Mouse (Mus musculus): ENCODE measurements around the gene Sult2a8. TPM values are rescaled to one million over a fixed set of nuclear protein-coding genes. Genes with fewer than 3 reads are reported as not detected.
"Not testable (repeated sequence)": the region's sequence is repeated elsewhere in the genome, so short reads cannot be mapped to it uniquely, and the experiment has no call there.

Sult2a8 gene
- polyA plus RNA-seq (2012; ENCODE audit: insufficient read depth, insufficient read length, low replicate concordance, missing spikeins) = not detected in 2 replicates

GRCm38 (mm10) chr7:14446534-14446933 is at the start of gene Sult2a8:
TSS of gene Sult2a8 (minus strand) at chr7:14446769.
- no peak within 1 kb of the TSS for H3K4me3 ChIP-seq (ENCODE audit: insufficient read depth, low read depth, low read length)
- H3K4me1 ChIP-seq (ENCODE audit: control insufficient read depth, insufficient read depth, low read length) = no peaks in the 10 kb centered on the region
- no peak within 1 kb of the TSS for H3K27ac ChIP-seq (ENCODE audit: insufficient read depth, low read depth, low read length)
- WGBS = 58% methylated on average over 3 of the region's 3 CpGs
- TF ChIP-seq POLR2A (IDR thresholded peaks at IDR 0.05; ENCODE audit: insufficient read depth, low read depth, low read length) (no peak), CTCF (IDR thresholded peaks at IDR 0.05; ENCODE audit: insufficient read depth, low read depth, low read length) (no peak)

GRCm38 (mm10) chr7:14494130-14494529 is 47.6 kb upstream of the Sult2a8 start, which contains the start of gene Sult2a7:
TSS of gene Sult2a7 (minus strand) at chr7:14494230.
- no peaks in the 10 kb centered on the region for H3K4me1 ChIP-seq (ENCODE audit: control insufficient read depth, insufficient read depth, low read length)
- no peak for TF ChIP-seq POLR2A (IDR thresholded peaks at IDR 0.05; ENCODE audit: insufficient read depth, low read depth, low read length)
- no peak for TF ChIP-seq CTCF (IDR thresholded peaks at IDR 0.05; ENCODE audit: insufficient read depth, low read depth, low read length)
- WGBS = 91% methylated on average over 4 of the region's 4 CpGs

GRCm38 (mm10) chr7:14492886-14493285 is 46.3 kb upstream of the Sult2a8 start:
- 71% methylated on average over 3 of the region's 3 CpGs for WGBS
- Histone ChIP-seq H3K4me1 (ENCODE audit: control insufficient read depth, insufficient read depth, low read length) (no peaks in the 10 kb centered on the region), H3K4me3 (ENCODE audit: insufficient read depth, low read depth, low read length) (no peak overlapping the region), H3K27ac (ENCODE audit: insufficient read depth, low read depth, low read length) (no peak overlapping the region)
- TF ChIP-seq POLR2A (IDR thresholded peaks at IDR 0.05; ENCODE audit: insufficient read depth, low read depth, low read length) (no peak), CTCF (IDR thresholded peaks at IDR 0.05; ENCODE audit: insufficient read depth, low read depth, low read length) (no peak)

More at GRCm38 (mm10) chr7:14494130-14494529, 47.6 kb upstream of the Sult2a8 start, which contains the start of gene Sult2a7:
- no peak within 1 kb of the TSS for H3K4me3 ChIP-seq (ENCODE audit: insufficient read depth, low read depth, low read length)
- no peak within 1 kb of the TSS for H3K27ac ChIP-seq (ENCODE audit: insufficient read depth, low read depth, low read length)

GRCm38 (mm10) chr7:14439581-14439980 is 7.0 kb downstream of the Sult2a8 start:
- no peaks in the 10 kb centered on the region for H3K4me1 ChIP-seq (ENCODE audit: control insufficient read depth, insufficient read depth, low read length)
- TF ChIP-seq POLR2A (IDR thresholded peaks at IDR 0.05; ENCODE audit: insufficient read depth, low read depth, low read length) = no peak
- no peak overlapping the region for H3K4me3 ChIP-seq (ENCODE audit: insufficient read depth, low read depth, low read length)
- H3K27ac ChIP-seq (ENCODE audit: insufficient read depth, low read depth, low read length) = no peak overlapping the region

GRCm38 (mm10) chr7:14438484-14438883 is 8.1 kb downstream of the Sult2a8 start:
- TF ChIP-seq POLR2A (IDR thresholded peaks at IDR 0.05; ENCODE audit: insufficient read depth, low read depth, low read length) = no peak
- no peak for TF ChIP-seq CTCF (IDR thresholded peaks at IDR 0.05; ENCODE audit: insufficient read depth, low read depth, low read length)
- WGBS = 74% methylated on average over 1 of the region's 1 CpGs
- no peak overlapping the region for H3K27ac ChIP-seq (ENCODE audit: insufficient read depth, low read depth, low read length)
- H3K4me1 ChIP-seq (ENCODE audit: control insufficient read depth, insufficient read depth, low read length) = no peaks in the 10 kb centered on the region
- H3K4me3 ChIP-seq (ENCODE audit: insufficient read depth, low read depth, low read length) = no peak overlapping the region

- no peak for TF ChIP-seq POLR2A (IDR thresholded peaks at IDR 0.05; ENCODE audit: insufficient read depth, low read depth, low read length)
- no peak for TF ChIP-seq CTCF (IDR thresholded peaks at IDR 0.05; ENCODE audit: insufficient read depth, low read depth, low read length)
- Histone ChIP-seq H3K4me1 (ENCODE audit: control insufficient read depth, insufficient read depth, low read length) (no peaks in the 10 kb centered on the region), H3K27ac (ENCODE audit: insufficient read depth, low read depth, low read length) (no peak overlapping the region), H3K4me3 (ENCODE audit: insufficient read depth, low read depth, low read length) (no peak overlapping the region)
- WGBS = 85% methylated on average over 2 of the region's 2 CpGs
Measured at GRCm38 (mm10) chr7:14438029-14438428, 8.5 kb downstream of the Sult2a8 start.

GRCm38 (mm10) chr7:14399363-14399762 is 47.2 kb downstream of the Sult2a8 start:
- H3K4me1 ChIP-seq (ENCODE audit: control insufficient read depth, insufficient read depth, low read length); H3K4me3 ChIP-seq (ENCODE audit: insufficient read depth, low read depth, low read length); H3K27ac ChIP-seq (ENCODE audit: insufficient read depth, low read depth, low read length): not testable (repeated sequence)

GRCm38 (mm10) chr7:14396462-14396861 is 50.1 kb downstream of the Sult2a8 start:
- Histone ChIP-seq H3K4me3 (ENCODE audit: insufficient read depth, low read depth, low read length) (no peak overlapping the region), H3K27ac (ENCODE audit: insufficient read depth, low read depth, low read length) (no peak overlapping the region), H3K4me1 (ENCODE audit: control insufficient read depth, insufficient read depth, low read length) (no peaks in the 10 kb centered on the region)
- TF ChIP-seq POLR2A (IDR thresholded peaks at IDR 0.05; ENCODE audit: insufficient read depth, low read depth, low read length) (no peak), CTCF (IDR thresholded peaks at IDR 0.05; ENCODE audit: insufficient read depth, low read depth, low read length) (no peak)

Other genes with a start within 250 kb of the Sult2a8 start
- not detected in 2 replicates for gene Sult2a6, start 191.9 kb downstream of the Sult2a8 start, polyA plus RNA-seq (2012; ENCODE audit: insufficient read depth, insufficient read length, low replicate concordance, missing spikeins)
- not detected in 2 replicates for gene Obox8, start 113.2 kb downstream of the Sult2a8 start, polyA plus RNA-seq (2012; ENCODE audit: insufficient read depth, insufficient read length, low replicate concordance, missing spikeins)
- gene Sult2a7, start 47.5 kb upstream of the Sult2a8 start, polyA plus RNA-seq (2012; ENCODE audit: insufficient read depth, insufficient read length, low replicate concordance, missing spikeins) = not detected in 2 replicates
- not detected in 2 replicates for gene Vmn1r90, start 116.7 kb upstream of the Sult2a8 start, polyA plus RNA-seq (2012; ENCODE audit: insufficient read depth, insufficient read length, low replicate concordance, missing spikeins)
- not detected in 2 replicates for gene Obox7, start 212.7 kb upstream of the Sult2a8 start, polyA plus RNA-seq (2012; ENCODE audit: insufficient read depth, insufficient read length, low replicate concordance, missing spikeins)

Measured in olfactory bulb, adult 2 months (tissue).